Mouse (Mus musculus) megakaryocyte, embryonic 14.5 days (primary cell): ENCODE measurements at regions not wholly inside any gene's neighbourhood (a gene's known extent, or its start where the extent isn't known, plus 50 kb on each side); places are given as distances from the start of the nearest gene placed in this dataset.

Experiments
- FLI1 ChIP-seq: IDR thresholded peaks from 2 replicates; pipeline ENCODE4 v1.6.1; 2012; ENCODE audit warnings: low read length, inconsistent platforms, mixed read lengths
- GATA1 ChIP-seq: IDR thresholded peaks from 3 replicates; pipeline ENCODE4 v1.6.1; 2012; ENCODE audit warnings: mixed read lengths, low read length, inconsistent platforms, borderline replicate concordance

GRCm38 (mm10) chr11:32973453-32973852 lies 149.0 kb upstream of the Smim23 start:
- no peak for TF ChIP-seq FLI1
- TF ChIP-seq GATA1, result no peak
